Mouse (Mus musculus) kidney, adult 10 weeks (tissue): ENCODE data around the gene Spaca4. TPM values are rescaled to one million over a fixed set of nuclear protein-coding genes. Genes with fewer than 3 reads are reported as not detected.

Experiments
- polyA plus RNA-seq: library from polyadenylated mRNA; stranded (reverse); fragments of 350-450 nt; fragmentation: Illumina TruSeq; extraction: RNeasy Lipid Tissue Mini Kit (QIAGEN cat#74804); gene quantifications from one replicate; pipeline ENCODE4 v1.2.3, GENCODE M21; 2014; ENCODE audit warnings: low read depth, low replicate concordance

Spaca4 gene
- polyA plus RNA-seq: not detected

GRCm38 (mm10) chr7:45725713-45726112, at the start of gene Spaca4:
Gene Spaca4 (minus strand): TSS chr7:45725813.

GRCm38 (mm10) chr7:45720413-45721233, 5.0 kb downstream of the Spaca4 start, which contains the start of gene Fam83e:
Gene Fam83e (plus strand): TSS chr7:45721212.

GRCm38 (mm10) chr7:45717918-45718297, 7.7 kb downstream of the Spaca4 start, which contains the start of gene Sphk2:
Gene Sphk2 (minus strand): TSS chr7:45718002.

GRCm38 (mm10) chr7:45715090-45715708, 10.4 kb downstream of the Spaca4 start, which contains the start of gene Rpl18:
Gene Rpl18 (plus strand): TSS chr7:45715457.

GRCm38 (mm10) chr7:45704730-45705442, 20.7 kb downstream of the Spaca4 start, which contains the start of gene Dbp:
Gene Dbp (plus strand): TSS chr7:45705088.

GRCm38 (mm10) chr7:45699523-45700141, 26.0 kb downstream of the Spaca4 start, which contains the start of gene Car11:
Gene Car11 (plus strand): TSS chr7:45699843.

GRCm38 (mm10) chr7:45693921-45694591, 31.6 kb downstream of the Spaca4 start, which contains the start of gene Sec1:
Gene Sec1 (minus strand): TSS chr7:45694402.

GRCm38 (mm10) chr7:45683396-45684050, 42.1 kb downstream of the Spaca4 start, which contains the start of gene Ntn5:
Gene Ntn5 (plus strand): TSS chr7:45684022.

Other genes with a start within 250 kb of the Spaca4 start
- not detected for gene Tulp2, start 243.9 kb downstream of the Spaca4 start, polyA plus RNA-seq
- gene Gm45808, start 239.0 kb downstream of the Spaca4 start, polyA plus RNA-seq: not detected
- gene Dhdh, start 237.0 kb downstream of the Spaca4 start, polyA plus RNA-seq: 13.6 TPM
- gene Nucb1, start 215.4 kb downstream of the Spaca4 start, polyA plus RNA-seq: 44.8 TPM
- 0.97 TPM for gene Ppp1r15a, start 199.5 kb downstream of the Spaca4 start, polyA plus RNA-seq
- not detected for gene Plekha4, start 199.5 kb downstream of the Spaca4 start, polyA plus RNA-seq
- gene Hsd17b14, start 170.9 kb downstream of the Spaca4 start, polyA plus RNA-seq: 5.9 TPM
- gene Bcat2, start 155.7 kb downstream of the Spaca4 start, polyA plus RNA-seq: 3.6 TPM
- gene Fgf21, start 110.3 kb downstream of the Spaca4 start, polyA plus RNA-seq: not detected
- gene Fut1, start 108.5 kb downstream of the Spaca4 start, polyA plus RNA-seq: 0.16 TPM
- not detected for gene Izumo1, start 104.0 kb downstream of the Spaca4 start, polyA plus RNA-seq
- not detected for gene Rasip1, start 98.3 kb downstream of the Spaca4 start, polyA plus RNA-seq
- gene Mamstr, start 85.8 kb downstream of the Spaca4 start, polyA plus RNA-seq: not detected
- not detected for gene Fut2, start 59.4 kb downstream of the Spaca4 start, polyA plus RNA-seq
- not detected for gene Ntn5, start 41.8 kb downstream of the Spaca4 start, polyA plus RNA-seq
- gene Sec1, start 31.4 kb downstream of the Spaca4 start, polyA plus RNA-seq: not detected
- gene Car11, start 26.0 kb downstream of the Spaca4 start, polyA plus RNA-seq: not detected
- gene Dbp, start 20.7 kb downstream of the Spaca4 start, polyA plus RNA-seq: 1.5 TPM
- gene Rpl18, start 10.4 kb downstream of the Spaca4 start, polyA plus RNA-seq: 0.65 TPM
- gene Sphk2, start 7.8 kb downstream of the Spaca4 start, polyA plus RNA-seq: 0.32 TPM
- gene Fam83e, start 4.6 kb downstream of the Spaca4 start, polyA plus RNA-seq: not detected
- not detected for gene Lmtk3, start 57.9 kb upstream of the Spaca4 start, polyA plus RNA-seq
- not detected for gene Sult2b1, start 58.9 kb upstream of the Spaca4 start, polyA plus RNA-seq
- 10.8 TPM for gene Cyth2, start 88.8 kb upstream of the Spaca4 start, polyA plus RNA-seq
- gene Kcnj14, start 99.0 kb upstream of the Spaca4 start, polyA plus RNA-seq: not detected
- 1.0 TPM for gene Grwd1, start 105.1 kb upstream of the Spaca4 start, polyA plus RNA-seq
- 78.5 TPM for gene Kdelr1, start 147.0 kb upstream of the Spaca4 start, polyA plus RNA-seq
- gene Grin2d, start 152.6 kb upstream of the Spaca4 start, polyA plus RNA-seq: not detected
- gene Syngr4, start 170.9 kb upstream of the Spaca4 start, polyA plus RNA-seq: not detected
- 1.9 TPM for gene Tmem143, start 171.1 kb upstream of the Spaca4 start, polyA plus RNA-seq
- gene Emp3, start 195.6 kb upstream of the Spaca4 start, polyA plus RNA-seq: 0.73 TPM
- 0.40 TPM for gene Ccdc114, start 198.3 kb upstream of the Spaca4 start, polyA plus RNA-seq